Mouse (Mus musculus) G1E (cell line): ENCODE data around the gene Zfp280d.

Experiments
- CTCF ChIP-seq: IDR thresholded peaks from 2 replicates; pipeline ENCODE4 v1.5.1; 2012; ENCODE audit warnings: low read depth, low read length, inconsistent platforms, mixed read lengths
- GATA1 ChIP-seq: IDR thresholded peaks from 2 replicates; pipeline ENCODE4 v1.6.1; 2012; ENCODE audit warnings: borderline replicate concordance, low read length, inconsistent platforms, mixed read lengths
- POLR2AphosphoS5 ChIP-seq: IDR thresholded peaks from 2 replicates; pipeline ENCODE4 v1.6.1; 2012; ENCODE audit warnings: low read depth, low read length, inconsistent platforms; ENCODE audit not compliant: insufficient replicate concordance

GRCm38 (mm10) chr9:72274677-72275076 is at the start of gene Zfp280d:
- TF ChIP-seq GATA1 (no peak), CTCF (no peak), POLR2AphosphoS5 (no peak)
